Comparison of ENCODE assay signal across 9 mouse cellular contexts in the genomic region with DNA sequence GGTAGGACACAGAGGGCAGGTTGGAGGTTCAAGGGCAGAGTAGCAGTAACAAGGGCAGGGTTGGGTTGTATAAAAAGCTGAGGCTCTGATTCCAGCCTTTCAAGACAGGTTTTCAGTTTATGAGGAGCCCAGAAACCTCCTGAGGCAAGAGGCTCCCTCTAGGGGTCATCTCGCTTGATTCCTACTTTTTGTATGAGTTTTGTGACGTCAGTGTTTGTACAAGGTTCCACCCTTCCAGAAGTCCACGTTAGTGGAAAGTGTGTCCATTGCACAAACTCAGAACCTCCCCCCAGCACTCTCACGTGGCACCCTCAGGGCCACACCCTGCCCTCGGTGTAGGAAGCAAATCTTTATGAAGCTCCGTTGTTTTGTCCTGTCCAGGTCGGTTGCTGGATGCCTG. TPM values are rescaled to one million over a fixed set of nuclear protein-coding genes. Genes with fewer than 3 reads are reported as not detected.
DNase-seq lines count a peak whose midpoint lies in the region; ATAC-seq lines count a peak whose summit lies in the region.
"Had no signal": no experiment of that assay in that cellular context is flagged by ENCODE, and none has a peak within 500 bp of the region (broad histone marks: within the 10 kb centered on the region; RNA-seq: fewer than 3 reads in every experiment).

No protein-coding gene starts in this region.

- no peaks in the 10 kb centered on the region for H3K9me3 ChIP-seq in forebrain, embryonic 13.5 days (replicated peaks)
- no peaks in the 10 kb centered on the region for H3K9me3 ChIP-seq in forebrain, embryonic 15.5 days

- H3K27me3 ChIP-seq in forebrain, embryonic 13.5 days, result no peaks in the 10 kb centered on the region
- H3K27me3 ChIP-seq in forebrain, embryonic 15.5 days, result no peaks in the 10 kb centered on the region

- ATAC-seq in forebrain, embryonic 13.5 days, result 0 out of 2 replicates have a peak, but pooled peaks have one; percentile 19
- no peak for ATAC-seq in forebrain, embryonic 15.5 days (replicated peaks)
- peak; percentile 93 for ATAC-seq in granulocyte monocyte progenitor cell, adult 5-6 weeks (replicated peaks; ENCODE audit: poor library complexity, severe bottlenecking)

- peaks cover 16% of the 10 kb centered on the region for H3K4me1 ChIP-seq in forebrain, embryonic 13.5 days
- peaks cover 12% of the 10 kb centered on the region for H3K4me1 ChIP-seq in forebrain, embryonic 15.5 days

- DNase-seq in 3T3-L1 (ENCODE audit: low read depth, low spot score) (peak; percentile 93), adipocyte (ENCODE audit: low spot score) (peak; percentile 83)
- peak; percentile 78 to 80 for DNase-seq in kidney, adult 8-10 months
- peak; percentile 88 for DNase-seq in lung, postnatal 10 days
- DNase-seq in urinary bladder, postnatal 36 days (ENCODE audit: low spot score in 2 of 2), result peak; percentile 44 to 56

- H3K9ac ChIP-seq in forebrain, embryonic 13.5 days, result no peak overlapping the region
- H3K9ac ChIP-seq in forebrain, embryonic 15.5 days (replicated peaks), result no peak overlapping the region

- H3K27ac ChIP-seq in forebrain, embryonic 13.5 days, result no peak overlapping the region
- no peak overlapping the region for H3K27ac ChIP-seq in forebrain, embryonic 15.5 days (replicated peaks)

- no peak overlapping the region for H3K4me3 ChIP-seq in forebrain, embryonic 13.5 days
- H3K4me3 ChIP-seq in forebrain, embryonic 15.5 days, result no peak overlapping the region

- no peak overlapping the region for H3K4me2 ChIP-seq in forebrain, embryonic 13.5 days
- H3K4me2 ChIP-seq in forebrain, embryonic 15.5 days (replicated peaks), result no peak overlapping the region

- no peaks in the 10 kb centered on the region for H3K36me3 ChIP-seq in forebrain, embryonic 13.5 days (ENCODE audit: poor library complexity, severe bottlenecking)
- H3K36me3 ChIP-seq in forebrain, embryonic 15.5 days, result no peaks in the 10 kb centered on the region

- WGBS in forebrain, embryonic 13.5 days, result 42% methylated on average over 7 of the region's 7 CpGs
- WGBS in forebrain, embryonic 15.5 days, result 38% methylated on average over 7 of the region's 7 CpGs

RNA-seq across cellular contexts. Expression of a gene that starts 14.7 kb away (rescaled TPM):
- polyA plus RNA-seq in forebrain, embryonic 13.5 days (2015; fragmentation: Nextera tagmentation; extraction: Ambion mirVana), result 39.0 and 41.0 TPM in 2 replicates
- polyA plus RNA-seq in forebrain, embryonic 15.5 days (2015; fragmentation: Nextera tagmentation; extraction: Ambion mirVana), result 45.8 and 46.5 TPM in 2 replicates
- 2.9 and 4.5 TPM in 2 replicates for total RNA-seq in granulocyte monocyte progenitor cell, adult 5-6 weeks (2014; fragmentation: Nextera tagmentation)
- 1.1 and 4.9 TPM in 2 replicates for total RNA-seq in granulocyte monocyte progenitor cell, adult 5-6 weeks (2017)

RNA-seq across cellular contexts. Expression of a gene that starts 19.8 kb away (rescaled TPM):
- 3.7 and 4.6 TPM in 2 replicates for polyA plus RNA-seq in forebrain, embryonic 13.5 days (2015; fragmentation: Nextera tagmentation; extraction: Ambion mirVana)
- 3.7 and 7.9 TPM in 2 replicates for polyA plus RNA-seq in forebrain, embryonic 15.5 days (2015; fragmentation: Nextera tagmentation; extraction: Ambion mirVana)
- not detected in 2 replicates for total RNA-seq in granulocyte monocyte progenitor cell, adult 5-6 weeks (2014; fragmentation: Nextera tagmentation)
- 0.09 TPM in 1 of 2 replicates, not detected in the other for total RNA-seq in granulocyte monocyte progenitor cell, adult 5-6 weeks (2017)

RNA-seq across cellular contexts. Expression of a gene that starts 55.7 kb away (rescaled TPM):
- polyA plus RNA-seq in forebrain, embryonic 13.5 days (2015; fragmentation: Nextera tagmentation; extraction: Ambion mirVana), result 0.68 TPM in 1 of 2 replicates, not detected in the other
- polyA plus RNA-seq in forebrain, embryonic 15.5 days (2015; fragmentation: Nextera tagmentation; extraction: Ambion mirVana), result 0.45 TPM in 1 of 2 replicates, not detected in the other
- total RNA-seq in granulocyte monocyte progenitor cell, adult 5-6 weeks (2014; fragmentation: Nextera tagmentation), result not detected in 2 replicates
- total RNA-seq in granulocyte monocyte progenitor cell, adult 5-6 weeks (2017), result not detected in 2 replicates
- polyA plus RNA-seq: neural tube, embryonic 11.5 days had no signal
